8 mouse cellular contexts compared by ENCODE assay signal in genomic region chr2:180257963-180258865, GRCm38 (mm10). TPM values are rescaled to one million over a fixed set of nuclear protein-coding genes. Genes with fewer than 3 reads are reported as not detected.
A peak's percentile ranks its signal among the peaks of the same experiment; 100 is the strongest.
DNase-seq lines count a peak whose midpoint lies in the region; ATAC-seq and TF ChIP-seq lines count a peak whose summit lies in the region.

No protein-coding gene starts in this region.

- peak overlapping the region; percentile 98 for H3K4me3 ChIP-seq in heart, embryonic 13.5 days
- H3K4me3 ChIP-seq in G1E (ENCODE audit: low read depth, low read length) (peak overlapping the region; percentile 97), macrophage (ENCODE audit: inconsistent target) (peak overlapping the region; percentile 96)
- peak overlapping the region; percentile 98 for H3K4me3 ChIP-seq in heart, postnatal 0 days (ENCODE audit: low read depth, low read length)

- peak overlapping the region; percentile 89 for H3K4me2 ChIP-seq in heart, embryonic 13.5 days
- H3K4me2 ChIP-seq in heart, postnatal 0 days (ENCODE audit: low read depth, low read length) = peak overlapping the region; percentile 96

- H3K36me3 ChIP-seq in heart, embryonic 13.5 days = peaks cover 54% of the 10 kb centered on the region
- H3K36me3 ChIP-seq in G1E (replicated peaks) = peaks cover 69% of the 10 kb centered on the region
- H3K36me3 ChIP-seq in heart, postnatal 0 days (replicated peaks; ENCODE audit: control insufficient read depth, insufficient read depth, low read length) = peaks cover 31% of the 10 kb centered on the region
- peaks cover 7% of the 10 kb centered on the region; the same call in 1 of the 2 replicates for H3K36me3 ChIP-seq in macrophage (ENCODE audit: inconsistent target)

- DNase-seq in heart, postnatal 25 days (ENCODE audit: low spot score) = no peak
- no peak for DNase-seq in G1E (ENCODE audit: low spot score)
- no peak for DNase-seq in heart, postnatal 0 days (ENCODE audit: low spot score)
- no peak for DNase-seq in ovary, postnatal 10 days (ENCODE audit: low spot score)
- no peak for DNase-seq in right cerebral cortex, postnatal 4 days
- no peak for DNase-seq in right cerebral cortex, adult 18-20 months

- peaks cover 14% of the 10 kb centered on the region for H3K79me2 ChIP-seq in macrophage (ENCODE audit: inconsistent target)

- H3K27me3 ChIP-seq in heart, embryonic 13.5 days (replicated peaks) = no peaks in the 10 kb centered on the region
- H3K27me3 ChIP-seq in G1E (ENCODE audit: insufficient read depth, low read length) = no peaks in the 10 kb centered on the region
- no peaks in the 10 kb centered on the region for H3K27me3 ChIP-seq in heart, postnatal 0 days (ENCODE audit: control insufficient read depth, insufficient read depth, low read length)

- TF ChIP-seq CTCF in G1E (IDR thresholded peaks at IDR 0.05; ENCODE audit: low read depth, low read length) = no peak
- no peak for TF ChIP-seq CTCF in heart, postnatal 0 days (IDR thresholded peaks at IDR 0.05; ENCODE audit: low read depth)

- intact Hi-C loops in heart, postnatal 25 days (cut with DNase I) = no loop called here

- H3K4me1 ChIP-seq in heart, embryonic 13.5 days = peaks cover 35% of the 10 kb centered on the region
- H3K4me1 ChIP-seq in G1E (ENCODE audit: insufficient read depth, low read depth, low read length) = peaks cover 58% of the 10 kb centered on the region
- peaks cover 20% of the 10 kb centered on the region for H3K4me1 ChIP-seq in heart, postnatal 0 days (ENCODE audit: control insufficient read depth, insufficient read depth)

- H3K9me3 ChIP-seq in heart, embryonic 13.5 days = no peaks in the 10 kb centered on the region
- no peaks in the 10 kb centered on the region for H3K9me3 ChIP-seq in G1E (replicated peaks)
- no peaks in the 10 kb centered on the region for H3K9me3 ChIP-seq in heart, postnatal 0 days (replicated peaks; ENCODE audit: control insufficient read depth, low read length)

- peak overlapping the region; percentile 87; the same call in 1 of the 2 replicates for H3K27ac ChIP-seq in heart, embryonic 13.5 days (replicated peaks)
- H3K27ac ChIP-seq in heart, postnatal 0 days (ENCODE audit: low read depth) = peak overlapping the region; percentile 79; the same call in 1 of the 2 replicates
- peak overlapping the region; percentile 49 for H3K27ac ChIP-seq in macrophage

- no peak for TF ChIP-seq EP300 in heart, postnatal 0 days (IDR thresholded peaks at IDR 0.05; ENCODE audit: low read depth)

- no peak for ATAC-seq in heart, embryonic 13.5 days (ENCODE audit: extremely low read depth, insufficient number of reproducible peaks, low FRiP score, low TSS enrichment)
- no peak for ATAC-seq in G1E (ENCODE audit: extremely low read depth, insufficient number of reproducible peaks, low FRiP score, poor library complexity, severe bottlenecking)
- ATAC-seq in heart, postnatal 0 days (ENCODE audit: insufficient read depth, low read depth) = no peak

- WGBS in heart, embryonic 13.5 days = 51% methylated on average over 11 of the region's 11 CpGs
- 51% methylated on average over 11 of the region's 11 CpGs for WGBS in heart, postnatal 0 days
- WGBS in macrophage (ENCODE audit: missing documents) = 61% methylated on average over 11 of the region's 11 CpGs

- peak overlapping the region; percentile 97 for H3K9ac ChIP-seq in heart, embryonic 13.5 days
- H3K9ac ChIP-seq in heart, postnatal 0 days (replicated peaks; ENCODE audit: low read depth, low read length) = peak overlapping the region; percentile 93

RNA-seq across cellular contexts. Expression of gene Rps21, which starts 1.0 kb away (rescaled TPM):
- polyA plus RNA-seq in heart, embryonic 13.5 days (2015; fragmentation: Nextera tagmentation; extraction: Ambion mirVana) = 332 and 351 TPM in 2 replicates
- total RNA-seq in heart, postnatal 25 days (2021) = 100 to 1,000 TPM; 471 to 515 TPM
- total RNA-seq in G1E (2014; fragmentation: Nextera tagmentation) (629 and 653 TPM in 2 replicates), G1E (2017) (2,631 and 2,791 TPM in 2 replicates)
- polyA plus RNA-seq in G1E (2012) (384 and 1,622 TPM in 2 replicates), macrophage (2018) (350 to 1,718 TPM (median 1,499 TPM) in 3 replicates)
- 706 and 957 TPM in 2 replicates for total RNA-seq in heart, postnatal 0 days (2014; rRNA removed; ENCODE audit: low replicate concordance)
- 356 and 378 TPM in 2 replicates for polyA plus RNA-seq in heart, postnatal 0 days (2015; fragmentation: Nextera tagmentation; extraction: Ambion mirVana)
- 100 to 1,000 TPM in 1 of 26 experiments, 10 to 100 TPM in 25; 14.4 to 260 (median 48.0) TPM for total RNA-seq in macrophage (2018; cell fraction: chromatin; rRNA removed)
- 1,000 to 10,000 TPM in 13 of 26 experiments, 100 to 1,000 TPM in 13; 660 to 2,697 (median 1,140) TPM for total RNA-seq in macrophage (2018; cell fraction: cytosol; rRNA removed)
- total RNA-seq in macrophage (2018; cell fraction: nucleus; rRNA removed) = 100 to 1,000 TPM; 101 to 521 (median 220) TPM

RNA-seq across cellular contexts. Expression of gene Cables2, which starts 15.1 kb away (rescaled TPM):
- polyA plus RNA-seq in heart, embryonic 13.5 days (2015; fragmentation: Nextera tagmentation; extraction: Ambion mirVana) = 9.0 and 9.3 TPM in 2 replicates
- 10 to 100 TPM; 13.0 to 13.8 TPM for total RNA-seq in heart, postnatal 25 days (2021)
- 8.7 and 12.1 TPM in 2 replicates for total RNA-seq in G1E (2014; fragmentation: Nextera tagmentation)
- 9.7 and 10.9 TPM in 2 replicates for total RNA-seq in G1E (2017)
- polyA plus RNA-seq in G1E (2012) = 14.5 and 23.6 TPM in 2 replicates
- total RNA-seq in heart, postnatal 0 days (2014; rRNA removed; ENCODE audit: low replicate concordance) = 14.6 and 15.3 TPM in 2 replicates
- polyA plus RNA-seq in heart, postnatal 0 days (2015; fragmentation: Nextera tagmentation; extraction: Ambion mirVana) = 6.2 and 6.5 TPM in 2 replicates
- total RNA-seq in macrophage (2018; cell fraction: chromatin; rRNA removed) = 10 to 100 TPM in 19 of 26 experiments, 1 to 10 TPM in 7; 5.2 to 29.8 (median 13.5) TPM
- total RNA-seq in macrophage (2018; cell fraction: cytosol; rRNA removed) = 1 to 10 TPM; 5.2 to 9.4 (median 7.7) TPM
- 10 to 100 TPM in 19 of 26 experiments, 1 to 10 TPM in 7; 5.2 to 27.0 (median 13.7) TPM for total RNA-seq in macrophage (2018; cell fraction: nucleus; rRNA removed)
- polyA plus RNA-seq in macrophage (2018) = 5.9 to 8.4 TPM (median 6.4 TPM) in 3 replicates

RNA-seq across cellular contexts. Expression of gene Rbbp8nl, which starts 31.5 kb away (rescaled TPM):
- polyA plus RNA-seq in heart, embryonic 13.5 days (2015; fragmentation: Nextera tagmentation; extraction: Ambion mirVana) = 0.05 and 0.08 TPM in 2 replicates
- not detected for total RNA-seq in heart, postnatal 25 days (2021)
- total RNA-seq in G1E (2014; fragmentation: Nextera tagmentation) (not detected in 2 replicates), G1E (2017) (0.11 TPM in 1 of 2 replicates, not detected in the other)
- polyA plus RNA-seq in G1E (2012) (not detected in 2 replicates), macrophage (2018) (not detected in 3 replicates)
- total RNA-seq in heart, postnatal 0 days (2014; rRNA removed; ENCODE audit: low replicate concordance) = not detected in 2 replicates
- not detected in 2 replicates for polyA plus RNA-seq in heart, postnatal 0 days (2015; fragmentation: Nextera tagmentation; extraction: Ambion mirVana)
- total RNA-seq in macrophage (2018; cell fraction: chromatin; rRNA removed) = not detected
- total RNA-seq in macrophage (2018; cell fraction: cytosol; rRNA removed) = not detected
- not detected for total RNA-seq in macrophage (2018; cell fraction: nucleus; rRNA removed)

RNA-seq across cellular contexts. Expression of gene Lama5, which starts 32.6 kb away (rescaled TPM):
- polyA plus RNA-seq in heart, embryonic 13.5 days (2015; fragmentation: Nextera tagmentation; extraction: Ambion mirVana) = 21.6 and 22.5 TPM in 2 replicates
- 10 to 100 TPM; 50.3 to 58.2 TPM for total RNA-seq in heart, postnatal 25 days (2021)
- total RNA-seq in G1E (2014; fragmentation: Nextera tagmentation) (65.1 and 99.6 TPM in 2 replicates), G1E (2017) (25.4 and 25.5 TPM in 2 replicates)
- polyA plus RNA-seq in G1E (2012) (64.8 and 69.2 TPM in 2 replicates), macrophage (2018) (not detected in 3 replicates)
- 69.6 and 95.7 TPM in 2 replicates for total RNA-seq in heart, postnatal 0 days (2014; rRNA removed; ENCODE audit: low replicate concordance)
- 16.6 and 16.9 TPM in 2 replicates for polyA plus RNA-seq in heart, postnatal 0 days (2015; fragmentation: Nextera tagmentation; extraction: Ambion mirVana)
- 1 to 10 TPM in 3 of 26 experiments, under 1 TPM in 11, not detected in 12; 0.05 to 4.5 (median 0.12) TPM for total RNA-seq in macrophage (2018; cell fraction: chromatin; rRNA removed)
- total RNA-seq in macrophage (2018; cell fraction: cytosol; rRNA removed) = under 1 TPM in 2 of 26 experiments, not detected in 24; under 0.01 to 0.10 TPM
- total RNA-seq in macrophage (2018; cell fraction: nucleus; rRNA removed) = 1 to 10 TPM in 1 of 26 experiments, under 1 TPM in 6, not detected in 19; 0.04 to 1.1 (median 0.08) TPM
